Mouse (Mus musculus): ENCODE data around the gene Mybph.

GRCm38 (mm10) chr1:134215751-134216628 is 22.7 kb downstream of the Mybph start:
- TF ChIP-seq CTCF (IDR thresholded peaks at IDR 0.05; ENCODE audit: low read depth, low read length), result no peak
- no peak for TF ChIP-seq POLR2A (IDR thresholded peaks at IDR 0.05; ENCODE audit: extremely low read depth, insufficient read depth, low read length)
